Mouse (Mus musculus) embryonic facial prominence, embryonic 12.5 days (tissue): ENCODE data around the gene Tor1aip2. TPM values are rescaled to one million over a fixed set of nuclear protein-coding genes. Genes with fewer than 3 reads are reported as not detected.
A peak's percentile ranks its signal among the peaks of the same experiment; 100 is the strongest.

Experiments used
- ATAC-seq: fragments of 200-750 bp; cut with Nextera tagmentation; 2 replicates; pipeline ENCODE4 v1.8.0; 2017; ENCODE audit not compliant: insufficient number of reproducible peaks, insufficient read depth, low FRiP score, low TSS enrichment
- H3K27ac ChIP-seq: fragments of 300-500 bp; sonication (generic); 2 replicates; pipeline ENCODE4 v1.5.1; 2016; ENCODE audit warnings: mild to moderate bottlenecking
- H3K27me3 ChIP-seq: fragments of 300-500 bp; sonication (generic); 2 replicates; pipeline ENCODE4 v1.6.1; 2016; ENCODE audit warnings: mild to moderate bottlenecking, moderate library complexity
- H3K36me3 ChIP-seq: fragments of 300-500 bp; sonication (generic); 2 replicates; pipeline ENCODE4 v1.6.1; 2016; ENCODE audit warnings: mild to moderate bottlenecking
- H3K4me1 ChIP-seq: fragments of 300-500 bp; sonication (generic); 2 replicates; pipeline ENCODE4 v1.6.1; 2016
- H3K4me2 ChIP-seq: fragments of 300-500 bp; sonication (generic); replicated peaks from 2 replicates; pipeline ENCODE4 v1.6.1; 2016; ENCODE audit warnings: mild to moderate bottlenecking, moderate library complexity
- H3K4me3 ChIP-seq: fragments of 300-500 bp; sonication (generic); 2 replicates; pipeline ENCODE4 v1.5.1; 2016; ENCODE audit warnings: mild to moderate bottlenecking
- H3K9ac ChIP-seq: fragments of 300-500 bp; sonication (generic); 2 replicates; pipeline ENCODE4 v1.6.1; 2016; ENCODE audit warnings: mild to moderate bottlenecking, moderate library complexity
- H3K9me3 ChIP-seq: fragments of 300-500 bp; sonication (generic); 2 replicates; pipeline ENCODE4 v1.6.1; 2016; ENCODE audit warnings: mild to moderate bottlenecking, moderate library complexity
- WGBS: fragments of 180-500 bp; shearing (Covaris S2); methylation state at CpG from one replicate; pipeline ENCODE4 v1.1.7; 2016; 5-methylcytosine and 5-hydroxymethylcytosine counted together
- polyA plus RNA-seq: library from polyadenylated mRNA; unstranded; fragments of >200 nt; fragmentation: Nextera tagmentation; extraction: Ambion mirVana; gene quantifications from 2 replicates; pipeline ENCODE4 v1.2.1, GENCODE M21; 2016

The Tor1aip2 gene
- polyA plus RNA-seq = 115 and 124 TPM in 2 replicates

DNA sequence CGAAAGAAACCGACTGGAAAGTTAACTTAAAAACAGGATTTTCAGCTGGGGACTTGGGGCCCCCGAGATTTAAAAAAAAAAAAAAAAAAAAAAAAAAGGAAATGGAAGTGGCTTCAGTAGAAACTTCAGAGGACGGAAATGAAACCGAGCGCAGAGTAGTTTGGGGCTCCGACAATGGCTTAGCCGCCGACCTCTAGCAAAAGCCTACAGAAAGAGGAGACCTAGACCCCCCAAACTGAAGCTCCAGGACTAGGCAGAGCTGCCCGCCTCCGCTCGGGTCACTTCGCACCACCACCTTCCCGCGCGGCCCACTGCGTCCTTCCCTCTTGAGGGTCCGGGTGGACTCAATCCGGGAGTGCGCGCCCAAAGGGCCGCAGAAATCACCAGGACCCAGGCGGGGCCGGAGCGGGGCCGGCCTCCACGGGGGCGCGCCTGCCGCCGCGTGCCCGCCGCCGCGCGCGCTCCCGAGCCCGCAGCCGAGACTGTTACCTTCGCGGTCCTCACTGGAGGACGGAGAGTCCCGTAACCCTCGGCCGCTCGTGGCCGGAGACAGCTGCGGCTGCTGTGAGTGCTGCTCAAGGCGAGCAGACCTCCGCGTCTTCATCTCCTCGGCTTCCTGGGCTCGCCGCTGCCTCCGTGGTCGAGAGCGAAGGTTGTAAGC, at the start of gene Tor1aip2:
TSS of gene Tor1aip2 (plus strand) at position 135 of the 661 bp plus-strand sequence.
- H3K27me3 ChIP-seq = no peaks in the 10 kb centered on the region
- ATAC-seq = peak; percentile 86
- H3K36me3 ChIP-seq = peaks cover 26% of the 10 kb centered on the region
- peak within 1 kb of the TSS; percentile 74 for H3K4me3 ChIP-seq
- peak within 1 kb of the TSS; percentile 60 for H3K4me2 ChIP-seq
- no peaks in the 10 kb centered on the region for H3K9me3 ChIP-seq
- peak within 1 kb of the TSS; percentile 90 for H3K9ac ChIP-seq
- H3K4me1 ChIP-seq = peaks cover 5% of the 10 kb centered on the region; the same call in 1 of the 2 replicates
- WGBS = under 1% methylated on average over 54 of the region's 59 CpGs
- peak within 1 kb of the TSS; percentile 100 for H3K27ac ChIP-seq

DNA sequence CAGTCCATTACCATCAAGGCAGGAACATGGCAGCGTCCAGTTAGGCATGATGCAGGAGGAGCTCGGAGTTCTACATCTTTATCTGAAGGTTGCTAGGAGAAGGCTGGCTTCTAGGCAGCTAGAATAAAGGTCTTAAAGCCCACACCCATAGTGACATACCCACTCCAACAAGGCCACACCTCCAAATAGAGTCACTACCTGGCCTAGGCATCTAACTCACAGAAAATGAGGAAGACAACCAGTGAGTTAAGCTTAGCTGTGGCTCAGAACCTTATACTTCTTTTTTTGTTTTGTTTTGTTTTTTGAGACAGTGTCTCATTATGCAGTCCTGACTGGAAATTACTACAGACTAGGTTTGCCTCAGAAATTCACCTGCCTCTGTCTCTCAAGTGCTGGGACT, 47.6 kb upstream of the Tor1aip2 start:
- Histone ChIP-seq H3K9me3 (no peaks in the 10 kb centered on the region), H3K9ac (no peak overlapping the region), H3K27me3 (no peaks in the 10 kb centered on the region), H3K4me1 (0 out of 2 replicates have a peak, but pooled peaks cover 3% of the 10 kb centered on the region), H3K4me2 (no peak overlapping the region), H3K36me3 (no peaks in the 10 kb centered on the region), H3K27ac (no peak overlapping the region), H3K4me3 (no peak overlapping the region)
- 80% methylated on average over 2 of the region's 2 CpGs for WGBS
- ATAC-seq = no peak

DNA sequence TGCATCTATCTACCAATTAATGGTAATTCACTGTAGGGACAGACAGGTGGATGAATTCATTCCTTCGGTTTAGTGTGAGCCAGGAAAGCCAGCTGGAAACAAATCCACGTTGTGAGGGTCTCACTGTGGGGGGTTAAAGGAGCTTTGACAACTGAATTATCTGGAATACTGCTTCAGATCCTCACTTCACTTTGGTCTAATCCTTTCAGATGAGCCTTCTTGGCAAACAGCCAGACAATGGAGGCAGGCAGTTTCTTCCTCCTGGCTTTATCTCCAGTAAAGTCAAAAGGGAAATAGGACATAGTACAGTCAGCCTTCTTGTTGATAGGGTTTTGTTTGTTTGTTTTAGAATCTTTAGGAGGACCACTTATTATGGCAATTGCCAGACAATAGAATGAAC, 45.8 kb upstream of the Tor1aip2 start:
- H3K4me2 ChIP-seq = no peak overlapping the region
- ATAC-seq = no peak
- WGBS = 23% methylated on average over 2 of the region's 2 CpGs
- no peaks in the 10 kb centered on the region for H3K36me3 ChIP-seq
- H3K9ac ChIP-seq = no peak overlapping the region
- H3K27ac ChIP-seq = no peak overlapping the region
- no peaks in the 10 kb centered on the region for H3K9me3 ChIP-seq
- no peaks in the 10 kb centered on the region for H3K27me3 ChIP-seq
- no peak overlapping the region for H3K4me3 ChIP-seq
- 0 out of 2 replicates have a peak, but pooled peaks cover 3% of the 10 kb centered on the region for H3K4me1 ChIP-seq

DNA sequence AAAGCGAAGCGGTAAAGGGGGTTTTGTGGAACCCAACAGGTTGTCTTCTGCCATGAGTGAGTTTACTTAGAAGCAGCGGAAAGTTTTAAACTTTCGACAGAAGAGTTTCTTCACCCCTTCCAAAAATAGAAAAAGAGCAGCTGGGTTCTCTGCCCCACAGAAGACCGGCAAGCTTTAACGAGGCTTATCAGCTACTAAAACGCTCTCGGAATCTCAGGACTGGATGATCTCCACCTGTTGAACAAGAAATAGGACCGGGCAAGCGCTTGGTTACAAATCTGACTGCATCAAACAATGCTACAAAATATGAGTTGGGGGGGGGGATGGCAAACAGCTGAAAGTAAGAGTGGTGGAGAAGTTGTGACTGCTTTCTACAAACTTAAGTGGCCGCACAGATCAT, 44.8 kb upstream of the Tor1aip2 start:
- no peaks in the 10 kb centered on the region for H3K36me3 ChIP-seq
- no peak overlapping the region for H3K9ac ChIP-seq
- WGBS = 81% methylated on average over 11 of the region's 11 CpGs
- no peaks in the 10 kb centered on the region for H3K27me3 ChIP-seq
- H3K9me3 ChIP-seq = no peaks in the 10 kb centered on the region
- 0 out of 2 replicates have a peak, but pooled peaks cover 3% of the 10 kb centered on the region for H3K4me1 ChIP-seq
- no peak overlapping the region for H3K27ac ChIP-seq
- no peak for ATAC-seq
- H3K4me3 ChIP-seq = no peak overlapping the region
- H3K4me2 ChIP-seq = no peak overlapping the region

DNA sequence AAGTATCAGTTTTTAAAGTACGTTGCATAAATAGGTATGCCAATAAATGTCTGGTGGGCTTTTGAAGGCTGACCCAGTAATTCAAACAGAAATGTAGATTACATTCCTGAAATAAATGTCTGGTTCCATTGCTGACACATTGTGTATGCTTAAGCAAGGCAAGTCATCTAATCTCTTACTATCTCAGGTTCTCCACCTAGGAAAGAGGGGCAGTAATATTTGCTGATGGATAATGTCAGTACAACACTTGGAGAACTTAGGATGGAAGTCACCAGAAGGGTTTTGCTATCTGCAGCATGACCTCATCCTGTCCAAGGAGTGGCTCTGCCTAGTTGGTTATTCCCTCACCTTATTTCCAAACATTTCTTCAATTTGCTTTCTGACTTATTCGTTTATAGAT, 40.7 kb upstream of the Tor1aip2 start:
- H3K36me3 ChIP-seq = no peaks in the 10 kb centered on the region
- H3K27me3 ChIP-seq = no peaks in the 10 kb centered on the region
- no peak overlapping the region for H3K4me2 ChIP-seq
- WGBS = 81% methylated on average over 2 of the region's 2 CpGs
- no peak overlapping the region for H3K4me3 ChIP-seq
- ATAC-seq = no peak
- no peaks in the 10 kb centered on the region for H3K4me1 ChIP-seq
- H3K27ac ChIP-seq = no peak overlapping the region
- H3K9me3 ChIP-seq = no peaks in the 10 kb centered on the region
- H3K9ac ChIP-seq = no peak overlapping the region

DNA sequence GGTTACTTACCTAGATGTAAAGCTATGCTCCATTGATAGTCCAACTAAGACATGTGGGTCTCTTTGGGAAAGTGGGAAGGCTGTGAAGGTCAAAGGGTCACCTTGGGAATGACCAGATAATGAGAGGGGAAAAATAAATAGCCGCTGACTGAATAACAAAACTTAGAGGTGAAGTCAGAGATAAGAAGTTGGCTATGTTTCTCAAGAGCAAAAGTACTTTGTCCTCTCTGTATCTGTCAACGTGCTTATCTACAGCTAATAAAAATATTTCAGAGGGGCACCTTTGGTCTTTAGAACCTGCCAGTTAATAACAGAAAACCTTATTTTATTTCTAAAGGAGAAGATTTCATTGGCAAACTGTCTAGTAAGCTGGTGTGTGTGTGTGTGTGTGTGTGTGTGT, 39.6 kb upstream of the Tor1aip2 start:
- no peaks in the 10 kb centered on the region for H3K9me3 ChIP-seq
- no peak overlapping the region for H3K4me2 ChIP-seq
- no peaks in the 10 kb centered on the region for H3K4me1 ChIP-seq
- no peak overlapping the region for H3K4me3 ChIP-seq
- no peak for ATAC-seq
- no peak overlapping the region for H3K9ac ChIP-seq
- no peaks in the 10 kb centered on the region for H3K36me3 ChIP-seq
- no peak overlapping the region for H3K27ac ChIP-seq
- 71% methylated on average over 2 of the region's 2 CpGs for WGBS
- no peaks in the 10 kb centered on the region for H3K27me3 ChIP-seq

DNA sequence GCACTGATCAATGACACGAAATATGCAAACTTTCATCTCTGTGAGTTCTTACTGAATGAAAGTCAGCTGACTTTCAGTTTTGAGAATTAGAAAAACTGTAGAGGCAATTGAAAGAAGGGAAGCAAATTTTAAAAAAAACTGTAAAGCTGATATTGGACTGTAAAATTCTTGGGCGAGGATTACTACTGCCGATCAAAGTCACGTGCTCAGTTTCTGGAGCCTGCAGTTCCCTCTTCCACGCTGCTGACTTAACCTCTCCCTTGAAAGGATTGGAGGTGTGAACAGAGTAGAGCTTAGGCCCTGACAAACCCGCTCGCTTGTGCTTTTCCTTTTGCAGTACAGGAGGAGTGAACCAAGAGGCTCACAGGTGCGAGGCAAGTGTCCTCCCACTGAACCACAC, 32.8 kb upstream of the Tor1aip2 start:
- no peak for ATAC-seq
- Histone ChIP-seq H3K9ac (no peak overlapping the region), H3K36me3 (peaks cover 26% of the 10 kb centered on the region), H3K9me3 (no peaks in the 10 kb centered on the region), H3K4me3 (no peak overlapping the region), H3K4me1 (no peaks in the 10 kb centered on the region), H3K27me3 (no peaks in the 10 kb centered on the region), H3K4me2 (no peak overlapping the region), H3K27ac (no peak overlapping the region)
- 92% methylated on average over 8 of the region's 8 CpGs for WGBS

DNA sequence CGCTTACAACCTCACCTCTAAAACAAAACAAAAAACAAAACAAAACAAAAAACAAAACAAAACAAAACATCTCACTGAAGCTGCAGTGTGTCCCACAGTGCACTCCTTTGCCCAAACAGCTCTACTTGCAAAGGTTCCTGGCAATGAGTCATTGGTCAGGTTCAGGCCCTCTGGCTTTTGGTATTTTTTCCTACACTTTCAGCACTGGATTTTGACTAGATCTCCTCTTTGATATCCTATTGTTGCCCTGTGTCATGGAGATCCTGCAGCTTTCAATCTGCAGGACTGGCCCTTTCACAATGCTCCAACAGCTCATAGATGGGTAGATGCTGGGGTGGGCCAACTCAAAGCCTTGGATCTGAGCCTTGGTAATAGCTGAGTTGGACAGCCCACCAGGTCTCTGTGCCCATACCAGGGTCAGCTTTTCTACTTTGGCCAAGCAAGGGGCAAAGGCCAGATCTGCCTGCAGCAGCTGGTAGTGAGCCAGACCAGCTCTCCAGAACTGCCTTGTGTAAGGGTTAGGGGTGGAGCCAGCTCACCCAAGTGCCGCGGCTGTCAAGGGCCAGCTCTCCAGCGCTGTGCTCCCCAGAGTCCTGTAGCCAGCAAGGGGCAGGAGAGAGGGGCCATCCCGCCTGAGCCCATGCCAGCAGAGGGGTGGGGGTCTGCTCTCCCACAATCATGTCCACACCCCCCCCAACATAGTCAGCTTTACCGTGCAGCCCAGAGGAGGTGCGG, 31.8 kb upstream of the Tor1aip2 start:
- no peak overlapping the region for H3K4me3 ChIP-seq
- no peak overlapping the region for H3K27ac ChIP-seq
- ATAC-seq = 0 out of 2 replicates have a peak, but pooled peaks have one; percentile 22
- no peak overlapping the region for H3K9ac ChIP-seq
- no peaks in the 10 kb centered on the region for H3K4me1 ChIP-seq
- peaks cover 31% of the 10 kb centered on the region for H3K36me3 ChIP-seq
- 87% methylated on average over 7 of the region's 7 CpGs for WGBS
- H3K4me2 ChIP-seq = no peak overlapping the region
- no peaks in the 10 kb centered on the region for H3K27me3 ChIP-seq
- no peaks in the 10 kb centered on the region for H3K9me3 ChIP-seq

DNA sequence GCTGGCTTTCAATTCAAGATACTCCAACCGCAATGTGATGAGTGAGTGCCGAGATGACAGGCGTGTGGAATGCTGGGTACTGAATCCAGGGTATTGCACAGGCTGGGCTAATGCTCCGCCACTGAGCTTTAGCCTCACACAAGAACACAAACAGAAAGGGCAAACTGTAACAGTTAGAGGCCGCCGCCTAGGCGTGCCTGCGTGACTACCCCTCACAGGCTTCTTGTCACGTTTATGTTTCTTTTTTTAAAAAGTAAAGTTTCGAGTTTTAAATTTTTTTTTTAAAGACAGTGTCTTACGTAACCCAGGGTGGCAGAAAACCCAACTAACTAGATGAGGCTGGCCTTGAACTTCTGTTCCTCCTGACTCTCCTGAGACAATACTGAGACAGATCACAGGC, 29.3 kb upstream of the Tor1aip2 start:
- Histone ChIP-seq H3K27ac (no peak overlapping the region), H3K9ac (no peak overlapping the region), H3K27me3 (no peaks in the 10 kb centered on the region), H3K4me2 (no peak overlapping the region), H3K36me3 (peaks cover 35% of the 10 kb centered on the region), H3K4me3 (no peak overlapping the region), H3K4me1 (no peaks in the 10 kb centered on the region), H3K9me3 (no peaks in the 10 kb centered on the region)
- WGBS = 93% methylated on average over 11 of the region's 11 CpGs
- no peak for ATAC-seq

DNA sequence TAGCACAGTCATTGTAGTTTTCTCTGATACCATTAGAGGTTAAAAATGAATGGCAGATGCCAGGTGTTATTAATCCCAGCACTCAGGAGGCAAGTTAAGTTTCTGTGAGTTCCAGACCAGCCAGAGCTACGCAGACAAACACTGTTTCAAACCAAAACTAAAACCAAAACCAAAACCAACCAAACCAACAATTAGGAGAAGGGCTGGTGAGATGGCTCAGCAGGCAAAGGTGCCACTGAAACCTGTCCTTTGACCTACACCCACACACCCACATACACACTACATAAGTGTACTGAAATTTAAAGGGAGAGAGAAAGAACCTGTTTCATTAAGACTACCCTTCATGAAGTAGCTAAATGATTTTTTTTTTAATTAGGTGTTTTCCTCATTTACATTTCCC, 26.2 kb upstream of the Tor1aip2 start:
- Histone ChIP-seq H3K9me3 (no peaks in the 10 kb centered on the region), H3K36me3 (peaks cover 42% of the 10 kb centered on the region), H3K27me3 (no peaks in the 10 kb centered on the region), H3K4me1 (no peaks in the 10 kb centered on the region), H3K27ac (no peak overlapping the region), H3K4me3 (no peak overlapping the region), H3K4me2 (no peak overlapping the region), H3K9ac (no peak overlapping the region)
- no peak for ATAC-seq
- WGBS = 93% methylated on average over 1 of the region's 1 CpGs

DNA sequence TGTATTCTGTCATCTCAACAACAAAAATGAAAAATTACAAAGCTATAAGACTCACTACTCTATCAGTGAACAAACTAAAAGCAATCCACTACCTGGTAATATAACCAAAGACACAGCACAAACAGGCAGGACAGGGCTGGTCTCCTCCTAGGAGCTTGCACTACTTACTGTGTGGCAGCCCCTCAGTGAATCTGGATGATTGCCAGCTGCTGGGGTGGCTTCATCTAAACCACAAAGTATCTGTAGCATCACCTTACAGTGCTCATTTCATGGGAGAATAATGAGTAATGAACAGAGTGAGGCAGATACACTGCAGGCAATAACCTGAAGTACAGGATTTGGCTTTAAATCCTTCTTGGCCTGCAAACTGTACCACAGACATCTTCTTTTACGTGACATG, 15.4 kb upstream of the Tor1aip2 start:
- Histone ChIP-seq H3K9ac (no peak overlapping the region), H3K4me2 (no peak overlapping the region), H3K27me3 (no peaks in the 10 kb centered on the region), H3K27ac (no peak overlapping the region), H3K4me1 (no peaks in the 10 kb centered on the region), H3K4me3 (no peak overlapping the region), H3K36me3 (peaks cover 43% of the 10 kb centered on the region), H3K9me3 (no peaks in the 10 kb centered on the region)
- ATAC-seq = no peak
- 89% methylated on average over 1 of the region's 1 CpGs for WGBS

DNA sequence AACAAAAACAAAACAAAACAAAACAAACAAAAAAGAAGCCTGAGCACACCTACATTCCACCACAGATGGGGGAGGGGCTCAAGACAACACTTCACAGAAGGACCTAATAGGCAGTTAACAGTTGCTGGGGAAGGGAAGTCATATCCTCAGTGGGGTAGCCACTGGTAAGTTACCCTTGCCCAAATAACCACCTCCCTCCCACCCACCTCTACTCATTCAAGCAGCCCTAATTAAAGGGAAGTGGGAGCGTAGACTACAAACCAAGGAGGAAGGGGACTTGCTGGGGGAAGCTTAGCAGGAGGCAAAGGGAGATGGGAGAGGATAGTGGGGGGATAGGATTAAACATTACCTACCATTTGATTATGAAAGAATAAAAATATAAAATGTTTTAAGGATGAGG, 14.8 kb upstream of the Tor1aip2 start:
- H3K27me3 ChIP-seq = no peaks in the 10 kb centered on the region
- peaks cover 43% of the 10 kb centered on the region for H3K36me3 ChIP-seq
- H3K27ac ChIP-seq = no peak overlapping the region
- no peak for ATAC-seq
- WGBS = 91% methylated on average over 1 of the region's 1 CpGs
- H3K9me3 ChIP-seq = no peaks in the 10 kb centered on the region
- no peaks in the 10 kb centered on the region for H3K4me1 ChIP-seq
- no peak overlapping the region for H3K4me2 ChIP-seq
- no peak overlapping the region for H3K9ac ChIP-seq
- no peak overlapping the region for H3K4me3 ChIP-seq
